Mouse (Mus musculus) gastrocnemius, adult 2 months (tissue): ENCODE data around the gene Defa23. TPM values are rescaled to one million over a fixed set of nuclear protein-coding genes. Genes with fewer than 3 reads are reported as not detected.
"Not testable (repeated sequence)": the region's sequence is repeated elsewhere in the genome, so short reads cannot be mapped to it uniquely, and the experiment has no call there.

Experiments used
- DNase-seq: peaks from one replicate; pipeline ENCODE4 v3.0.0; 2022
- H3K27ac ChIP-seq: fragments of 200-600 bp; 2 replicates; pipeline ENCODE4 v1.8.1; 2022; ENCODE audit warnings: mild to moderate bottlenecking
- H3K4me3 ChIP-seq: fragments of 200-600 bp; 2 replicates; pipeline ENCODE4 v1.8.1; 2022; ENCODE audit warnings: mild to moderate bottlenecking, moderate library complexity
- CTCF ChIP-seq: fragments of 200-600 bp; IDR thresholded peaks from 2 replicates; pipeline ENCODE4 v1.8.1; 2022; ENCODE audit warnings: antibody characterized with exemption, mild to moderate bottlenecking, moderate library complexity
- intact Hi-C: fragments of 180-260 bp; cut with DNase I; formaldehyde crosslinking; loops from one replicate; pipeline ENCODE4 v1.15.1; 2025
- long read RNA-seq, 2 experiments: library from polyadenylated mRNA; stranded (forward); transcript quantifications; one replicate each; pipeline ENCODE4 v2.0.0; 2021
- total RNA-seq, 2 experiments: library from RNA; stranded (reverse); gene quantifications; 2 replicates each; pipeline ENCODE4 v1.2.3; 2021

Gene Defa23
- total RNA-seq: not detected
- long read RNA-seq, experiment 1: 0 reads
- long read RNA-seq, experiment 2: 0 reads

DNA sequence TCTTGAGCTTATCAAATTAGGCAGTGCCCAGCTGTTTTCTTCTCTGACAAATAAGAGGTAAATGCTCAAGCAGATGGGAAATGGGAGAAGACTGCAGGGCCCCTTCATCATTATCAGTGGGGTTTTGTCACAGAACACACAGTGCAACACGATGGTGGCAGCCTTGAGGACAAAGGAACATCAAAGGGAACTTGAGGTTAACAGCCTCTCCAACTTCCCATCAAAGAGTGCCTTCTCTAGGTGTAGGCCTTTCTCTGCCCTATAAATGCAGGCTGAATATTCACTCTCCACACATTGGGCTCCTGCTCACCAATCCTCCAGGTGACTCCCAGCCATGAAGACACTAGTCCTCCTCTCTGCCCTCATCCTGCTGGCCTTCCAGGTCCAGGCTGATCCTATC, at the start of gene Defa23:
Gene Defa23 (plus strand): TSS at position 301 of the 400 bp plus-strand sequence.
- intact Hi-C loops, DNase-seq, H3K4me3 ChIP-seq, H3K27ac ChIP-seq: not testable (repeated sequence)

GRCm38 (mm10) chr8:21006801-21007200, 48.0 kb upstream of the Defa23 start:
- no peak for TF ChIP-seq CTCF
- DNase-seq: no peak
- no peak overlapping the region for H3K27ac ChIP-seq
- no peak overlapping the region for H3K4me3 ChIP-seq
- intact Hi-C loops: no loop called here

DNA sequence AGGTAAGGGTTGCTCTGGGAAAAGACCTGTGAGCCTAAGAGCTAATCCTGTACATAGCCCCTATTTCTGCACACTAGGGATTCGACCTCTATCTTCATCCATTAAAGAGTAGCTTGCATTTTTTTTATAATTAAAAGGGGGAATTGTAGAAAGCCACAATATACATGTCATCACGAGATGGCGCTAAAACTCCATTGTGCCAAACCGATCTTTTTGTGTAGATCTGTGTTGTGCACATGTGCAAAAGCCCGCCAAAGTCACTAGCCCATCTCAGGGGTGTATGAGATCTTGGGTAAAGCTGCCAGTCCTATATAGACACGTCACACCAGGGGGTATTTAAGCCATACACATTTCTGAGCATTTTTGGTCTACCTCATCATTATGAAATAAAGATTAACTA, 46.3 kb upstream of the Defa23 start:
- DNase-seq, H3K4me3 ChIP-seq, intact Hi-C loops, H3K27ac ChIP-seq: not testable (repeated sequence)

DNA sequence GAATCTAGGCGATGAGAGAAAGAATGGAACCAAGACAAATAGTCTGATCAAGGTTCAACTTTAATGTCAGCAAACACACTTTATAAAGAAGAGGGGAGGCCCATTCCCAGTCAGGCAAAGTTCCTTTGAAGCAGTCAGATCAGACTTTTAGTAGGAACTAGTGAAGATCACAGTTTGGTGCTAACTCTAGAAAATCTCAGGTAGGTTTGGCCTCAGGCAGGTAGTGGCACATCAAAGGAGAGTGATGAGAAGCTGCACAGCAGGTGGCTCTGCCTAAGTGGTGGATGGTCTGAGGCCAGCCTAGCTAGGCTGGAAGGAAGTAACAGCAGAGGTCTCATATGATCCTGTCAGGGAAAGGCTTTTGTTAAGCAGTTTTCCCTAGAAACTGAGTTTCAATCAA, 44.3 kb upstream of the Defa23 start:
- H3K4me3 ChIP-seq, H3K27ac ChIP-seq, intact Hi-C loops, DNase-seq: not testable (repeated sequence)

GRCm38 (mm10) chr8:21025245-21025644, 29.6 kb upstream of the Defa23 start, which contains the start of gene Defa21:
Gene Defa21, plus strand, starts transcription at chr8:21025545.
- H3K4me3 ChIP-seq, intact Hi-C loops, H3K27ac ChIP-seq, DNase-seq: not testable (repeated sequence)

- DNase-seq, H3K27ac ChIP-seq, intact Hi-C loops, H3K4me3 ChIP-seq: not testable (repeated sequence)
Measured at GRCm38 (mm10) chr8:21064738-21065137, 9.9 kb downstream of the Defa23 start, which contains the start of gene Defa35. Gene Defa35, plus strand, starts transcription at chr8:21065038.

- H3K4me3 ChIP-seq, H3K27ac ChIP-seq, DNase-seq, intact Hi-C loops: not testable (repeated sequence)
Measured at GRCm38 (mm10) chr8:21084142-21084541, 29.3 kb downstream of the Defa23 start, which contains the start of gene Defa25. Gene Defa25, plus strand, starts transcription at chr8:21084442.

DNA sequence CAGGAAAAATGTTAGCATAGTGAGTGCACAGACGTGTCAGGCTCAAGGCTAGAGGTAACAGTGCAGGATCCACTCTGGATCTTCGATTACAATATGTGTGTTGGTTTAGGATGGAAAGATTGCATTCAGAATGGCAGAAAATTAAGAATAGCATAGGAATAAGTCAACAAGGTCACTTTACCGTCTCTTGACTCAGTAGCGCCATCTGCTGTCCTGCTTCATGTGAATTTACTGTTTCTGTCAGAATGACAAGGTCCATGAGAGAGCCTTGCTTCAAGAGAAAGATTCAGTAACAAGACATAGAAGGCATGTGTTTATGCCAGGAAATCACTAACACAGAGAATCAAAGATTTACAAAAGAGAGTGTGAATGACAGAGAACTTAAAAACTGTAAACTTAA, 38.3 kb downstream of the Defa23 start:
- no peak for TF ChIP-seq CTCF
- intact Hi-C loops: no loop called here
- Histone ChIP-seq H3K27ac (no peak overlapping the region), H3K4me3 (no peak overlapping the region)
- no peak for DNase-seq

- H3K4me3 ChIP-seq, H3K27ac ChIP-seq, intact Hi-C loops, DNase-seq: not testable (repeated sequence)
Measured at GRCm38 (mm10) chr8:21095950-21096349, 41.1 kb downstream of the Defa23 start, which contains the start of gene Gm14851. Gene Gm14851, minus strand, starts transcription at chr8:21096050.

Other genes with a start within 250 kb of the Defa23 start
- not detected for gene Defb33, start 162.4 kb upstream of the Defa23 start, total RNA-seq
- not detected for gene Gm15056, start 152.4 kb upstream of the Defa23 start, total RNA-seq
- gene Gm6040, start 133.0 kb upstream of the Defa23 start, total RNA-seq: not detected
- not detected for gene AY761185, start 110.3 kb upstream of the Defa23 start, total RNA-seq
- not detected for gene Defa21, start 29.5 kb upstream of the Defa23 start, total RNA-seq
- gene Defa35, start 10.0 kb downstream of the Defa23 start, total RNA-seq: not detected
- gene Defa25, start 29.4 kb downstream of the Defa23 start, total RNA-seq: not detected
- not detected for gene Gm14851, start 41.0 kb downstream of the Defa23 start, total RNA-seq
- gene Defa30, start 79.6 kb downstream of the Defa23 start, total RNA-seq: not detected
- not detected for gene Defa22, start 107.2 kb downstream of the Defa23 start, total RNA-seq
- gene Defa31, start 136.6 kb downstream of the Defa23 start, total RNA-seq: not detected
- not detected for gene Gm15293, start 146.5 kb downstream of the Defa23 start, total RNA-seq
- not detected for gene Gm15292, start 194.7 kb downstream of the Defa23 start, total RNA-seq